Mouse (Mus musculus): Measurements from ENCODE around the gene Mtfmt.

The Mtfmt gene

GRCm38 (mm10) chr9:65422760-65423501 lies 12.7 kb upstream of the Mtfmt start, which contains the start of gene Slc51b:
Gene Slc51b, minus strand, starts transcription at chr9:65422955.
- in situ Hi-C loops (cut with MboI; ENCODE audit: low pct_unique_long_range_greater_than_20kb in 1 of 2, low sequenced_read_pairs in 2 of 2, unreplicated experiment in 1 of 2) = no loop called here

- in situ Hi-C loops (cut with MboI; ENCODE audit: low pct_unique_long_range_greater_than_20kb in 1 of 2, low sequenced_read_pairs in 2 of 2, unreplicated experiment in 1 of 2) = no loop called here
These were observed 11.2 kb upstream of the Mtfmt start for GRCm38 (mm10) chr9:65424393-65424792.

- in situ Hi-C loops (cut with MboI; ENCODE audit: low pct_unique_long_range_greater_than_20kb in 1 of 2, low sequenced_read_pairs in 2 of 2, unreplicated experiment in 1 of 2) = no loop called here
These were observed 8.1 kb upstream of the Mtfmt start for GRCm38 (mm10) chr9:65427511-65427910.

- in situ Hi-C loops (cut with MboI; ENCODE audit: low pct_unique_long_range_greater_than_20kb in 1 of 2, low sequenced_read_pairs in 2 of 2, unreplicated experiment in 1 of 2) = no loop called here
These were observed 7.6 kb upstream of the Mtfmt start for GRCm38 (mm10) chr9:65428003-65428402.

GRCm38 (mm10) chr9:65430401-65430800 lies 5.2 kb upstream of the Mtfmt start:
- in situ Hi-C loops (cut with MboI; ENCODE audit: low pct_unique_long_range_greater_than_20kb in 1 of 2, low sequenced_read_pairs in 2 of 2, unreplicated experiment in 1 of 2) = no loop called here

GRCm38 (mm10) chr9:65430921-65431320 lies 4.7 kb upstream of the Mtfmt start:
- in situ Hi-C loops (cut with MboI; ENCODE audit: low pct_unique_long_range_greater_than_20kb in 1 of 2, low sequenced_read_pairs in 2 of 2, unreplicated experiment in 1 of 2) = no loop called here

- in situ Hi-C loops (cut with MboI; ENCODE audit: low pct_unique_long_range_greater_than_20kb in 1 of 2, low sequenced_read_pairs in 2 of 2, unreplicated experiment in 1 of 2) = no loop called here
These were observed 3.3 kb upstream of the Mtfmt start for GRCm38 (mm10) chr9:65432236-65432635.

GRCm38 (mm10) chr9:65434140-65434539 lies 1.4 kb upstream of the Mtfmt start:
- in situ Hi-C loops (cut with MboI; ENCODE audit: low pct_unique_long_range_greater_than_20kb in 1 of 2, low sequenced_read_pairs in 2 of 2, unreplicated experiment in 1 of 2) = no loop called here

- in situ Hi-C loops (cut with MboI; ENCODE audit: low pct_unique_long_range_greater_than_20kb in 1 of 2, low sequenced_read_pairs in 2 of 2, unreplicated experiment in 1 of 2) = no loop called here
These were observed 371 bp upstream of the Mtfmt start for GRCm38 (mm10) chr9:65435211-65435610.

- in situ Hi-C loops (cut with MboI; ENCODE audit: low pct_unique_long_range_greater_than_20kb in 1 of 2, low sequenced_read_pairs in 2 of 2, unreplicated experiment in 1 of 2) = no loop called here
These were observed 9.1 kb downstream of the Mtfmt start for GRCm38 (mm10) chr9:65444692-65445091.

- in situ Hi-C loops (cut with MboI; ENCODE audit: low pct_unique_long_range_greater_than_20kb in 1 of 2, low sequenced_read_pairs in 2 of 2, unreplicated experiment in 1 of 2) = no loop called here
These were observed 12.4 kb downstream of the Mtfmt start for GRCm38 (mm10) chr9:65447951-65448350.

- in situ Hi-C loops (cut with MboI; ENCODE audit: low pct_unique_long_range_greater_than_20kb in 1 of 2, low sequenced_read_pairs in 2 of 2, unreplicated experiment in 1 of 2) = no loop called here
These were observed 23.4 kb downstream of the Mtfmt start for GRCm38 (mm10) chr9:65458975-65459374.

- in situ Hi-C loops (cut with MboI; ENCODE audit: low pct_unique_long_range_greater_than_20kb in 1 of 2, low sequenced_read_pairs in 2 of 2, unreplicated experiment in 1 of 2) = no loop called here
These were observed 24.6 kb downstream of the Mtfmt start for GRCm38 (mm10) chr9:65460198-65460597.

- in situ Hi-C loops (cut with MboI; ENCODE audit: low pct_unique_long_range_greater_than_20kb in 1 of 2, low sequenced_read_pairs in 2 of 2, unreplicated experiment in 1 of 2) = no loop called here
These were observed 25.3 kb downstream of the Mtfmt start, which contains the start of gene Spg21 for GRCm38 (mm10) chr9:65460732-65461442. Gene Spg21, plus strand, starts transcription at chr9:65460947.

- in situ Hi-C loops (cut with MboI; ENCODE audit: low pct_unique_long_range_greater_than_20kb in 1 of 2, low sequenced_read_pairs in 2 of 2, unreplicated experiment in 1 of 2) = no loop called here
These were observed 27.0 kb downstream of the Mtfmt start for GRCm38 (mm10) chr9:65462544-65462943.

- in situ Hi-C loops (cut with MboI; ENCODE audit: low pct_unique_long_range_greater_than_20kb in 1 of 2, low sequenced_read_pairs in 2 of 2, unreplicated experiment in 1 of 2) = no loop called here
These were observed 28.6 kb downstream of the Mtfmt start for GRCm38 (mm10) chr9:65464161-65464560.

- in situ Hi-C loops (cut with MboI; ENCODE audit: low pct_unique_long_range_greater_than_20kb in 1 of 2, low sequenced_read_pairs in 2 of 2, unreplicated experiment in 1 of 2) = no loop called here
These were observed 29.7 kb downstream of the Mtfmt start for GRCm38 (mm10) chr9:65465241-65465640.

- in situ Hi-C loops (cut with MboI; ENCODE audit: low pct_unique_long_range_greater_than_20kb in 1 of 2, low sequenced_read_pairs in 2 of 2, unreplicated experiment in 1 of 2) = no loop called here
These were observed 32.1 kb downstream of the Mtfmt start for GRCm38 (mm10) chr9:65467686-65468085.

GRCm38 (mm10) chr9:65472769-65473168 lies 37.2 kb downstream of the Mtfmt start:
- in situ Hi-C loops (cut with MboI; ENCODE audit: low pct_unique_long_range_greater_than_20kb in 1 of 2, low sequenced_read_pairs in 2 of 2, unreplicated experiment in 1 of 2) = no loop called here

GRCm38 (mm10) chr9:65479158-65479557 lies 43.6 kb downstream of the Mtfmt start:
- in situ Hi-C loops (cut with MboI; ENCODE audit: low pct_unique_long_range_greater_than_20kb in 1 of 2, low sequenced_read_pairs in 2 of 2, unreplicated experiment in 1 of 2) = no loop called here

Data from mouse embryonic stem cell (cell line).